Mouse (Mus musculus) liver, embryonic 14.5 days (tissue): Measurements from ENCODE around the gene Uggt2.

ENCODE experiments used
- CTCF ChIP-seq: IDR thresholded peaks from 2 replicates; pipeline ENCODE4 v1.5.1; 2016; ENCODE audit warnings: antibody characterized with exemption, low read depth, control low read depth
- EP300 ChIP-seq: IDR thresholded peaks from 2 replicates; pipeline ENCODE4 v1.6.1; 2016; ENCODE audit warnings: antibody characterized with exemption, low read depth

DNA sequence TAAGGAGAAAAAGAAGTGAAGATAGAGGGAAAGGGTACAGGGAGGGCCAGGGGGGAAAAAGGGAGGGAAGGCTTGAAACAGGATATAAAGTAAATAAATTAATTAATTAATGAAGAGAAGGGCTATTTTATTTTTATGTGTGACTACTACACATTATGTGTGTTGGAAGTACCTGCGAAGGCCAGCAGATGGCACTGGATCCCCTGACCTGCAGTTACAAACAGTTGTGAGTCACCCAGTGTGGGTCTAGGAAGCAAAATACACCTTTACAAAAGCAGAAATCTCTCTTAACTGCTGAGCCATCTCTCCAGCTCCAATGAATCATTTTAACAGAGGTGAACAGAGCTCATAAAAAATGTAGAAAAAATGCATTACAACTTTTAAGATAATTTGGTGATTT, 59.0 kb downstream of the Uggt2 start:
- TF ChIP-seq EP300 (no peak), CTCF (peak; percentile 62)
